Mouse (Mus musculus) CH12.LX (cell line): ENCODE data around the gene Cdk15. TPM values are rescaled to one million over a fixed set of nuclear protein-coding genes. Genes with fewer than 3 reads are reported as not detected.

Experiments used
- DNase-seq: peaks from one replicate; pipeline ENCODE4 v3.0.0-alpha.2; 2013; ENCODE audit errors: extremely low read depth
- H3K27ac ChIP-seq: 2 replicates; pipeline ENCODE4 v1.5.1; 2012; ENCODE audit warnings: low read depth, mild to moderate bottlenecking, control low read depth, moderate library complexity; ENCODE audit not compliant: insufficient read depth
- H3K27me3 ChIP-seq: replicated peaks from 2 replicates; pipeline ENCODE3; 2012; ENCODE audit warnings: inconsistent platforms
- H3K36me3 ChIP-seq, 2 experiments: replicated peaks in 1 of 2; 2 replicates each; pipeline versions ENCODE3 to v1.6.1; 2012; ENCODE audit warnings: inconsistent platforms in 1 of 2, low read length in 1 of 2, mild to moderate bottlenecking in 1 of 2, mixed read lengths in 1 of 2, moderate library complexity in 1 of 2; ENCODE audit not compliant: control insufficient read depth in 1 of 2, insufficient read depth in 1 of 2
- H3K4me1 ChIP-seq, 2 experiments: 2 replicates each; pipeline ENCODE4 v1.6.1; 2012; ENCODE audit warnings: inconsistent platforms in 1 of 2, moderate library complexity in 1 of 2; ENCODE audit not compliant: insufficient read depth in 2 of 2, control insufficient read depth in 1 of 2
- H3K4me2 ChIP-seq: 2 replicates; pipeline ENCODE4 v1.6.1; 2012; ENCODE audit warnings: low read depth, mild to moderate bottlenecking, control low read depth; ENCODE audit not compliant: poor library complexity, insufficient read depth, severe bottlenecking
- H3K4me3 ChIP-seq, 3 experiments: fragments of 150-350 bp in 1 of 3; sonication (generic) in 1 of 3; replicated peaks in 1 of 3; 2 replicates each; pipeline versions ENCODE3 to v1.5.1; 2011 to 2012; ENCODE audit warnings: low read depth in 2 of 3, low read length in 2 of 3, mild to moderate bottlenecking in 2 of 3, moderate library complexity in 2 of 3, control low read depth in 1 of 3, improper control_type of control experiment in 1 of 3, inconsistent platforms in 1 of 3, mixed read lengths in 1 of 3; ENCODE audit not compliant: poor library complexity in 1 of 3
- H3K79me2 ChIP-seq: replicated peaks from 2 replicates; pipeline ENCODE4 v1.6.1; 2012; ENCODE audit warnings: mild to moderate bottlenecking, moderate library complexity; ENCODE audit not compliant: control insufficient read depth, poor library complexity, insufficient read depth, severe bottlenecking; ENCODE audit errors: extremely low read depth
- H3K9ac ChIP-seq: 2 replicates; pipeline ENCODE4 v1.6.1; 2012; ENCODE audit warnings: low read depth, mild to moderate bottlenecking, control low read depth, moderate library complexity; ENCODE audit not compliant: insufficient read depth
- H3K9me3 ChIP-seq: replicated peaks from 2 replicates; pipeline ENCODE3; 2012; ENCODE audit warnings: low read length, inconsistent platforms, mixed read lengths
- BHLHE40 ChIP-seq: IDR thresholded peaks from 2 replicates; pipeline ENCODE4 v1.6.1; 2011; ENCODE audit warnings: mild to moderate bottlenecking, low read depth, low read length, improper control_type of control experiment
- HCFC1 ChIP-seq: IDR thresholded peaks from 2 replicates; pipeline ENCODE4 v1.6.1; 2012; ENCODE audit warnings: low read depth, mild to moderate bottlenecking, inconsistent platforms, low read length, improper control_type of control experiment
- JUN ChIP-seq: IDR thresholded peaks from 2 replicates; pipeline ENCODE4 v1.6.1; 2011; ENCODE audit warnings: low read depth, mild to moderate bottlenecking, low read length, improper control_type of control experiment, moderate library complexity; ENCODE audit not compliant: insufficient read depth
- MXI1 ChIP-seq: IDR thresholded peaks from 2 replicates; pipeline ENCODE4 v1.6.1; 2011; ENCODE audit warnings: mild to moderate bottlenecking, low read depth, low read length, improper control_type of control experiment
- MYC ChIP-seq: IDR thresholded peaks from 2 replicates; pipeline ENCODE4 v1.6.1; 2011; ENCODE audit warnings: low read depth, mild to moderate bottlenecking, improper control_type of control experiment, low read length
- NELFE ChIP-seq: IDR thresholded peaks from 2 replicates; pipeline ENCODE4 v1.6.1; 2011; ENCODE audit warnings: low read depth, low read length, improper control_type of control experiment
- RAD21 ChIP-seq: IDR thresholded peaks from 2 replicates; pipeline ENCODE4 v1.6.1; 2011; ENCODE audit warnings: low read depth, mild to moderate bottlenecking, low read length, improper control_type of control experiment, moderate library complexity
- TBP ChIP-seq: conservative IDR thresholded peaks from 2 replicates; pipeline ENCODE4 v1.6.1; 2011; ENCODE audit warnings: low read depth, low read length, improper control_type of control experiment
- UBTF ChIP-seq: IDR thresholded peaks from 2 replicates; pipeline ENCODE4 v1.6.1; 2012; ENCODE audit warnings: low read depth, mild to moderate bottlenecking, inconsistent platforms, low read length, improper control_type of control experiment, moderate library complexity
- USF1 ChIP-seq: IDR thresholded peaks from 2 replicates; pipeline ENCODE4 v1.6.1; 2014; ENCODE audit warnings: low read depth, mild to moderate bottlenecking, inconsistent platforms, low read length, improper control_type of control experiment
- USF2 ChIP-seq: conservative IDR thresholded peaks from 2 replicates; pipeline ENCODE4 v1.6.1; 2011; ENCODE audit warnings: low read depth, low read length, improper control_type of control experiment
- ZKSCAN1 ChIP-seq: IDR thresholded peaks from 2 replicates; pipeline ENCODE4 v1.6.1; 2012; ENCODE audit warnings: low read depth, inconsistent platforms, low read length, improper control_type of control experiment, borderline replicate concordance
- ZMIZ1 ChIP-seq: IDR thresholded peaks from 2 replicates; pipeline ENCODE4 v1.6.1; 2012; ENCODE audit warnings: low read depth, mild to moderate bottlenecking, inconsistent platforms, low read length, improper control_type of control experiment
- dilution Hi-C: fragments of 300-500 bp; cut with MboI; formaldehyde crosslinking; loops from 2 replicates; pipeline ENCODE4 v1.14.3; 2020; ENCODE audit warnings: low sequenced_read_pairs; ENCODE audit not compliant: extremely low pct_unique_long_range_greater_than_20kb, extremely low pct_ligation_motif_present
- in situ Hi-C: fragments of 300-500 bp; cut with MboI; formaldehyde crosslinking; loops from 3 replicates; pipeline ENCODE4 v1.14.3; 2019; ENCODE audit warnings: low sequenced_read_pairs, low pct_ligation_motif_present, low pct_unique_long_range_greater_than_20kb, mixed read lengths
- polyA plus RNA-seq: library from polyadenylated mRNA; unstranded; fragments of >175 nt; gene quantifications from 2 replicates; pipeline ENCODE4 v1.2.1, GENCODE M21; 2012; ENCODE audit warnings: low read depth; ENCODE audit not compliant: insufficient read length
- total RNA-seq, 2 experiments: library from RNA; depleted of rRNA; stranded (reverse); fragments of 300-350 nt in 1 of 2; fragments of >200 nt in 1 of 2; gene quantifications; 2 replicates each; pipeline ENCODE4 v1.2.3; 2012 to 2014

Cdk15 gene
- total and polyA plus RNA-seq, 3 experiments = 0.13 TPM; not detected in 2

DNA sequence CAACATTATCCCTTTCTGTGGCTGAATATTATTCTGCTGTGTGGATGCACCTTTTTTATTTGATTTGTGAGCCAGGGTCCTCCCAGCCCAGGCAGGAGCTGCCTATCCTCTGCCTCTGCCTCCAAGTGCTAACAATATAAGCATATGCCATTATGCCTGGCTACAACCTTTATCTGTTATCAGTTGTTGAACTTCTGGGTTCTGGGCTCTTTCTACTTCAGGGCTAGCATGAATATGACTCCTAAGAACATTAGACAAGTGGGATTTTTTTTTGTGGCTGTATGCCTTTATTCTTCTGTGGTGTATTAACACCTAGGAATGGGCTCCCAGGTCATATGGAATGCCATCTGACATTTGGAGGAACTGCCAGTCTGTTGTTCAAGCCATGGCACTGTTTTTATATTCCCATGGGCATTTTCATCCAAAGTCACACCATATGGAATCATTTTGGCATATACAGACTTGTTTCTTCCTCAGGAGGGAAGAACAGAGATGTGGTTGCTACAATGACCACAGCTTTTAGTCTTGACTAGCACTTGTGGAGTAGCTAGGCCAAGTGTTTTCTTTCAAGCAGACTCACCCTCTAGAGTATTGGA is 113.7 kb downstream of the Cdk15 start (continued):
- TF ChIP-seq ZMIZ1 = no peak

DNA sequence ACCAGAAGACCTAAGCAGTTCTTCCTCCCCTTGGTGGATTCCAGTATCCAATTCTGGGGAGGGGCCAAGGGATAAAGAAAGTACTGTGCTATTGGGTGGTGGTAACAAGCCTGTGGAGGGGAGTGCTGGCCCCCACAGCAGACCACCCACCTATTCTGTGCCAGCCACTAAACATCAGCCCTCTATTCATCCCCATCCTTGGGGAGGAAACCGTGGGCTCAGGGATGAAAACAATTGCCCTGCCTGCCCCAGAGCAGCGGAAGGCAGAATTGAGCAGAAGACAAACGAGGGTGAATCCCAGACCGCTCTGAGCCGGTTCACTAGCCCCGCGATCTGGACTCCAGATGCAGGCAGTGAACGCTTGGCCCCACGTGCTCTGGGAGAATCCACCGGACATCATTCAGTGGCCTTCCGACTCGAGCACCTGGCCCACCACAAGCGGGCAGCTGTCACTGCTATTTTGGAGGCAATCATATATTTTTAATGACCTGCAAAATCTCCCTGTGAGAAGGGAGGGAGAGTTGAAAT is 119.4 kb downstream of the Cdk15 start:
- in situ Hi-C loops = no loop called here
- no peaks in the 10 kb centered on the region for H3K27me3 ChIP-seq
- no peak for DNase-seq
- no peak overlapping the region for H3K9ac ChIP-seq
- no peaks in the 10 kb centered on the region for H3K79me2 ChIP-seq
- no peak overlapping the region for H3K27ac ChIP-seq
- peaks cover 3% of the 10 kb centered on the region for H3K9me3 ChIP-seq
- dilution Hi-C loops = no loop called here
- TF ChIP-seq RAD21 = no peak
- H3K4me3 ChIP-seq = no peak overlapping the region
- no peaks in the 10 kb centered on the region for H3K36me3 ChIP-seq
- H3K4me1 ChIP-seq = peaks cover 0 to 16% of the 10 kb centered on the region in 2 experiments; a peak in 2 of 4 replicates
- H3K4me2 ChIP-seq = no peak overlapping the region

GRCm38 (mm10) chr1:59376557-59376956 is 119.9 kb downstream of the Cdk15 start:
- H3K27ac ChIP-seq = no peak overlapping the region
- peaks cover 0 to 20% of the 10 kb centered on the region in 2 experiments; a peak in 2 of 4 replicates for H3K4me1 ChIP-seq
- H3K27me3 ChIP-seq = no peaks in the 10 kb centered on the region
- no peaks in the 10 kb centered on the region for H3K79me2 ChIP-seq
- no peak overlapping the region for H3K9ac ChIP-seq
- no peaks in the 10 kb centered on the region for H3K36me3 ChIP-seq
- in situ Hi-C loops (no loop called here), dilution Hi-C loops (no loop called here)
- no peak for DNase-seq
- no peak overlapping the region for H3K4me2 ChIP-seq
- TF ChIP-seq JUN (no peak), HCFC1 (no peak), ZMIZ1 (no peak), TBP (no peak), UBTF (no peak), MXI1 (no peak), ZKSCAN1 (no peak), MYC (no peak), RAD21 (no peak), USF1 (no peak), USF2 (no peak), NELFE (no peak), BHLHE40 (no peak)
- H3K4me3 ChIP-seq = no peak overlapping the region
- H3K9me3 ChIP-seq = peaks cover 3% of the 10 kb centered on the region
